Mouse (Mus musculus): Measurements from ENCODE around the gene Man1c1.
A peak's percentile ranks its signal among the peaks of the same experiment; 100 is the strongest.

GRCm38 (mm10) chr4:134713937-134714336, 9.8 kb upstream of the Man1c1 start:
- peak; percentile 67; the same call in 1 of the 2 replicates for TF ChIP-seq CTCF (IDR thresholded peaks at IDR 0.05; ENCODE audit: borderline replicate concordance, insufficient read depth, low read length)
- TF ChIP-seq POLR2A (IDR thresholded peaks at IDR 0.05; ENCODE audit: low read depth, low read length) = no peak
